Mouse (Mus musculus) embryonic facial prominence, embryonic 10.5 days (tissue): Measurements from ENCODE around the gene Dpagt1. TPM values are rescaled to one million over a fixed set of nuclear protein-coding genes. Genes with fewer than 3 reads are reported as not detected.
"Not testable (repeated sequence)": the region's sequence is repeated elsewhere in the genome, so short reads cannot be mapped to it uniquely, and the experiment has no call there.

Experiments
- DNase-seq: peaks from one replicate; pipeline ENCODE4 v3.0.0-alpha.2; 2017; ENCODE audit warnings: low spot score
- H3K27ac ChIP-seq: fragments of 300-500 bp; sonication (generic); replicated peaks from 2 replicates; pipeline ENCODE4 v1.5.1; 2016; ENCODE audit warnings: mild to moderate bottlenecking
- H3K27me3 ChIP-seq: fragments of 300-500 bp; sonication (generic); replicated peaks from 2 replicates; pipeline ENCODE4 v1.6.1; 2016; ENCODE audit warnings: low read depth, mild to moderate bottlenecking; ENCODE audit not compliant: poor library complexity, severe bottlenecking
- H3K36me3 ChIP-seq: fragments of 300-500 bp; sonication (generic); replicated peaks from 2 replicates; pipeline ENCODE4 v1.6.1; 2016; ENCODE audit warnings: mild to moderate bottlenecking, moderate library complexity
- H3K4me1 ChIP-seq: fragments of 300-500 bp; sonication (generic); 2 replicates; pipeline ENCODE4 v1.6.1; 2016
- H3K4me3 ChIP-seq: fragments of 300-500 bp; sonication (generic); 2 replicates; pipeline ENCODE4 v1.5.1; 2016; ENCODE audit warnings: mild to moderate bottlenecking, moderate library complexity
- H3K9me3 ChIP-seq: fragments of 300-500 bp; sonication (generic); 2 replicates; pipeline ENCODE4 v1.6.1; 2016; ENCODE audit warnings: mild to moderate bottlenecking
- WGBS: fragments of 180-500 bp; shearing (Covaris S2); methylation state at CpG from one replicate; pipeline ENCODE4 v1.1.7; 2016; 5-methylcytosine and 5-hydroxymethylcytosine counted together
- polyA plus RNA-seq: library from polyadenylated mRNA; unstranded; fragments of >200 nt; fragmentation: Nextera tagmentation; extraction: Ambion mirVana; gene quantifications from 2 replicates; pipeline ENCODE4 v1.2.1, GENCODE M21; 2016

The Dpagt1 gene
- polyA plus RNA-seq, 1 experiment from 2014 or later, result 53.9 TPM

DNA sequence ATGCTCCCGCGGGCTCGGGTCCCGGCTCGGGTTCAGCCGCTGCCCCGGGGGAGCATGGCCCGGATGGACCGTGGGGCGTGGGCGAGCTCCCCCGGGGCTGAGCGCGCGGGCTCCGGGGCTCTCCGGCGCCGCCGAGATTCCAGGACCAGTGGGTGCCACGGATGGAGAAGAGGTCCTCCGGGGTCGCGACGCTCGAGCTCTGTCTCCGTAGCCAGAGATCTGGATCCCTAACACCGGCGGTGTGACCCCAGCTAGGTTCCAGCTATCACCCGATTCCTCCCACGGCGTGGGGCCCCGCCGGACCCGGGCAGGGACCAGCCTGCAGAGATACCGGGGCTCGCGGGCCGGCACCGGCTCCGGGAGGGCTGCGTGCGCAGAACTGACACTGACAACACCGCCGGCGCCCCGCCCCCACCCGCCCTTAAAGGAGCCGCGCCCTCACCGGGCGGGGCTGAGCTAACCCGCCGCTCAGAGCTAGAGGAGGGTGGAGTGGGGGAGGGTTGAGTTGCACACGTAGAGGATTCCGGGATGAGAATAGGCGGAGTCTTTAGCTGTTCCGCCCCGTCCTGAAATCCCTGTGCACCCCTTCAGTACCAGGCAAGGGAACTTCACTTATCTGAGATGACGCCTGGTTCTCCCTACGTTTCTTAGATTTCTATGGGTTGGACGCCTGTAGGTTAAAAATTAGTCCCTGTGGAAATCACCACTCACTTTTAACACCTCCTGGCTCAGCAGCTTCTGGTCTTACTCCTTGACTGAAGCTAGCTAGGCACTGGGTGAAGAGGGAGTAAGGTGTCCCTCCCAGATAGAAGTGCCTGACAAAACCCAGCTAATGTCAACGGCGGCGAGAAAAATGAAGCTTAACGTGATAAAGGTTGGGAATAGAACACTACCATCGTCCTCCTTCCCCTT lies 5.7 kb upstream of the Dpagt1 start, which contains the start of gene C2cd2l:
Gene C2cd2l, minus strand, starts transcription at position 399 of the 912 bp plus-strand sequence.
- peak; percentile 95 for DNase-seq
- under 1% methylated on average over 67 of the region's 67 CpGs for WGBS
- H3K9me3 ChIP-seq, result no peaks in the 10 kb centered on the region
- H3K4me3 ChIP-seq, result peak within 1 kb of the TSS; percentile 86
- H3K4me1 ChIP-seq, result peaks cover 33% of the 10 kb centered on the region
- peak within 1 kb of the TSS; percentile 77 for H3K27ac ChIP-seq
- peaks cover 10% of the 10 kb centered on the region for H3K27me3 ChIP-seq
- H3K36me3 ChIP-seq, result peaks cover 20% of the 10 kb centered on the region

DNA sequence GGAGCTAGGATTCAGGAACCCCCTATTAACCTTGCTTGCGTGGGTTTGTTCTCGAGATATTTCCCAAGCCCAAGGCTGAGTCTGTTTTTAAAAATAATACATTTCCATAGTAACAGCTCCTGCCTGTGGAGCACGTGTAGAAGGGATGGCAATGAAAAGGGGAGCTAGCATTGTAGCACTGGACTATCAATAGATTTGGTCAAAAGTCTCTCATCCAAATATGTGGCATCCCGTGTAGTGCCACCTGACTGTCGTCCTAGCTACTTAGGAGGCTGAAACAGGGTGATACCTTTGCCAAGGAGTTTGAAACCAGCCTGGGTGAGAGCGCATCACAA lies 5.1 kb upstream of the Dpagt1 start:
- H3K4me3 ChIP-seq, result peak overlapping the region; percentile 86
- no peaks in the 10 kb centered on the region for H3K9me3 ChIP-seq
- peaks cover 36% of the 10 kb centered on the region for H3K4me1 ChIP-seq
- H3K27ac ChIP-seq, result peak overlapping the region; percentile 77
- peaks cover 14% of the 10 kb centered on the region for H3K36me3 ChIP-seq
- no peak for DNase-seq
- peaks cover 10% of the 10 kb centered on the region for H3K27me3 ChIP-seq
- 27% methylated on average over 6 of the region's 6 CpGs for WGBS

DNA sequence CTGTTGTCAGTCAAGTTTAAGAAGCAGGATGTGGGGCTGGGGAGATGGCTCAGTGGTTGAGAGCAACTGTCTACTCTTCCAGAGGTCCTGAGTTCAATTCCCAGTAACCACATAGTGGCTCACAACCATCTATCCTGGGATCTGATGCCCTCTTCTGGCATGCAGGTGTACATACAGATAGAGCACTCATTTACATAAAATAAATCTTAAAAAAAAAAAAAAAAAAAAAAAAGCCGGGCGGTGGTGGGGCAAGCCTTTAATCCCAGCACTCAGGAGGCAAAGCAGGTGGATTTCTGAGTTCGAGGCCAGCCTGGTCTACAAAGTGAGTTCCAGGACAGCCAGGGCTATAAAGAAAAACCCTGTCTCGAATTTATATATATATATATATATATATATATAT lies 2.2 kb upstream of the Dpagt1 start:
- 92% methylated on average over 4 of the region's 4 CpGs for WGBS
- DNase-seq, result not testable (repeated sequence)

DNA sequence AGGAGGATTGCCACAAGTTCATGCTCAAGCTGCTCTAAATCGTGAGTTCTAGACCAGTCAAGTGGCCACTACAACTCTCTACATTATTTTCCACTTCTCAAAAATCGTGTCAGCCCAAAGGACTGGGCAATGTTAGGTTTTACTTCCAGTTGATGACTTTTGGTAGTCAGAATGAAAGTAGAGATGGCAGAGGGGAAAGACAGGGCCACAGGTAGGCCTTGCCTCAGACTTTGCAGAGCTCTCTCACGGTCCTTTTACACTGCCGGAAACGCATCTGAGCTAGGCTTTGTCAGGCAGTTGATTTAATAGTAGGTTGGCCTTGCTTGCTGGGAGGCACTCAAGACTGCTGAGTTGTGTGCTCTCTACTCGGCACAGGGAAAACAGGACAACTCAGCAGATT lies 1.7 kb upstream of the Dpagt1 start:
- Histone ChIP-seq H3K4me1 (peaks cover 36% of the 10 kb centered on the region), H3K36me3 (peaks cover 12% of the 10 kb centered on the region), H3K9me3 (no peaks in the 10 kb centered on the region), H3K27me3 (peaks cover under 1% of the 10 kb centered on the region; the same call in 1 of the 2 replicates), H3K4me3 (no peak overlapping the region), H3K27ac (no peak overlapping the region)
- no peak for DNase-seq
- 82% methylated on average over 6 of the region's 6 CpGs for WGBS

More for the DNA sequence above, 2.2 kb upstream of the Dpagt1 start:
- H3K27ac ChIP-seq, H3K27me3 ChIP-seq, H3K36me3 ChIP-seq, H3K9me3 ChIP-seq, H3K4me3 ChIP-seq: not testable (repeated sequence)
- peaks cover 41% of the 10 kb centered on the region for H3K4me1 ChIP-seq

DNA sequence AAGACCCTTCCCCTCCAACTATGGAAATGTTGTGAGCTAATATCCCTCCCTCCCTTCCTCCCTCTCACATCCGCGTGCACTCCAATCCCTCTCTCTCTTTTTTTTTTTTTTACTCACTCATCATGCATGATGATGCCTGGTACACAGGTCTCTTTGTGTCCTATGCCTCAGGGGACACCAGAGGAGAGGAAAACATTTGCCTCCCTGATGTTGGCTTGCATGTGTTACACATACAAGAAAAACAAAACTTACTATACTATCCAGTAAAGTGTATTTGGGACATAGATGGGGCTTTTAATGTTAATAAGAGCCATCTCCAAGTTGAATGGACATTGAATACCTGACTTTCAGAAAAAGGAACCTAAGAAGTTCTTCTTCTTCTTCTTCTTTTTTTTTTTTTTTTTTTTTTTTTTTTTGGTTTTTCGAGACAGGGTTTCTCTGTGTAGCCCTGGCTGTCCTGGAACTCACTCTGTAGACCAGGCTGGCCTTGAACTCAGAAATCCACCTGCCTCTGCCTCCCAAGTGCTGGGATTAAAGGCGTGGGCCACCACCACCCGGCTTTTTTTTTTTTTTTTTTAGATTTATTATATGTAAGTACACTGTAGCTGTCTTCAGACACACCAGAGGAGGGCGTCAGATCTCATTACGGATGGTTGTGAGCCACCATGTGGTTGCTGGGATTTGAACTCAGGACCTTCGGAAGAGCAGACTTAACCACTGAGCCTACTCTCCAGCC lies 619 bp upstream of the Dpagt1 start:
- not testable (repeated sequence) for H3K9me3 ChIP-seq, H3K27me3 ChIP-seq, DNase-seq
- 71% methylated on average over 7 of the region's 8 CpGs for WGBS
- Histone ChIP-seq H3K27ac (peak overlapping the region; percentile 98; the same call in 1 of the 2 replicates), H3K36me3 (peaks cover 22% of the 10 kb centered on the region), H3K4me1 (peaks cover 29% of the 10 kb centered on the region), H3K4me3 (peak overlapping the region; percentile 91)

DNA sequence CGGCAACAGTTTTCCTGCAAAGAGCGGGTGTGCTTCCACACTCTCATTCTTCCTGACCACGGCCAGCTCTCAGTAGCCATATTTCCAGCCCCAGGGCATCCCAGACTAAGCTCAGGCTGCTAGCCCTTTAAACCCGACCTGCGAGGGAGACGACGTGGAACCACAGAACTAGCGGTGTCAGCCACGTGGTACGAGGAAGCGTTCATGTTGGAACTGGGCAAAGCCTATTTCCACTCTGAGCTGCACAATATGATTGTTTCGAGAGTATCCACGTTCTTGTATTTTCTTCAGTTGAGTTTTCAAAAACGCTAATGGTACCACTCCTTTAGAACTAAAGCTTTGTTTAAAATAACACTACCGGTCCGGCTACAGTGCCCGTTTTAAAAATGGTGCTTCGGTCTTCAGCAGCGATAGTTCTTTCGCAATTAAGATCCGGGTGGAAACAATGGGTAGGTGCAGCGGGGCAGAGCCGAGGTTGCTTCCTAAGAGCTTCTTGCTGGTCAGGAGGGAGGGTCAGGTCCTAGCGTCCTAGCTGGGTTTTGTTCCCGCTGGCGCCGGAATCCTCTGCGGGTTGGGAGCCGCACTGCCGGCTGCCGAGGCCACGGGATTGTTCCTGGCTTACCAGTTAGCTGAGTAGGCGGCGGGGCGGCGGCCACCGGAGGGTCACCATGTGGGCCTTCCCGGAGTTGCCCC lies 698 bp downstream of the Dpagt1 start:
- H3K27me3 ChIP-seq, result no peaks in the 10 kb centered on the region
- H3K4me1 ChIP-seq, result peaks cover 21% of the 10 kb centered on the region
- WGBS, result under 1% methylated on average over 38 of the region's 38 CpGs
- H3K9me3 ChIP-seq, result no peaks in the 10 kb centered on the region
- DNase-seq, result peak; percentile 87
- peak overlapping the region; percentile 91 for H3K4me3 ChIP-seq
- H3K27ac ChIP-seq, result peak overlapping the region; percentile 98
- peaks cover 35% of the 10 kb centered on the region for H3K36me3 ChIP-seq

DNA sequence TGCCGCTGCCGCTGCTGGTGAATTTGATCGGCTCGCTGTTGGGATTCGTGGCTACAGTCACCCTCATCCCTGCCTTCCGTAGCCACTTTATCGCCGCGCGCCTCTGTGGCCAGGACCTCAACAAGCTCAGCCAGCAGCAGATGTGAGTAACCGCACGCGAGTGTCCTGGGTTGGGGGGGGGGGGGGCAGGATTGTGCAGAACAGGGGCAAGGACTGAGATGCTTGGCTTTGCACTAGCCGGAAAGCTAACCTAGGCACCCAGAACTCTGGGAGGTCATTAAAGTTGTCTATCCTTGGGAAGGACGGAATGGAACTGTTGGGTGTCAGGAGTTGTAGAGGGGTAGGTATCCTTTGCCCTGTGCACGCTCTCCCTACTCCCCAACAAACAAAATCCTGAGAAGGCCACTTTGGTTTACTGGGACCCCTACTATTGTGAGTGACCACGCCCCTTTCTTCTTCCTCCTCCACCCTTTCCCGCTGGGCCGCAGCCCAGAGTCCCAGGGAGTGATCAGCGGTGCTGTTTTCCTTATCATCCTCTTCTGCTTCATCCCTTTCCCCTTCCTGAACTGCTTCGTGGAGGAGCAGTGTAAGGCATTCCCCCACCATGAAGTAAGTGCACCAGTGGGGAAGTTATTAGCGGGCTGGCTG lies 1.4 kb downstream of the Dpagt1 start:
- no peaks in the 10 kb centered on the region for H3K9me3 ChIP-seq
- under 1% methylated on average over 22 of the region's 22 CpGs for WGBS
- peaks cover 42% of the 10 kb centered on the region for H3K36me3 ChIP-seq
- peak; percentile 63 for DNase-seq
- H3K27ac ChIP-seq, result peak overlapping the region; percentile 98
- H3K27me3 ChIP-seq, result no peaks in the 10 kb centered on the region
- H3K4me3 ChIP-seq, result peak overlapping the region; percentile 91
- peaks cover 21% of the 10 kb centered on the region for H3K4me1 ChIP-seq

DNA sequence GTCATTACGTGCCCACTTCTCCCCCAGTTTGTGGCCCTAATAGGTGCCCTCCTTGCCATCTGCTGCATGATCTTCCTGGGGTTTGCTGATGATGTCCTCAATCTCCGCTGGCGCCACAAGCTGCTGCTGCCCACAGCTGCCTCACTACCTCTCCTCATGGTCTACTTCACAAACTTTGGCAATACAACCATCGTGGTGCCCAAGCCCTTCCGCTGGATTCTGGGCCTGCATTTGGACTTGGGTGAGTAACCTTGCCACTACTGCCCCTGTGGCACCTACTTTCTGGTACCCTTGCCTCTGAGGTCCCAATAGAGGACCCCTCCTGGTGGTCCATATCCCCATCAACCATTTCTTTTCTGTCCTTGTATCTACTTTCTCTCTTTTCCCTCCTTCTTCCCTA lies 2.1 kb downstream of the Dpagt1 start:
- Histone ChIP-seq H3K4me1 (peaks cover 21% of the 10 kb centered on the region), H3K36me3 (peaks cover 49% of the 10 kb centered on the region), H3K9me3 (no peaks in the 10 kb centered on the region), H3K27ac (no peak overlapping the region), H3K27me3 (no peaks in the 10 kb centered on the region), H3K4me3 (peak overlapping the region; percentile 91)
- 85% methylated on average over 5 of the region's 5 CpGs for WGBS
- DNase-seq, result no peak

DNA sequence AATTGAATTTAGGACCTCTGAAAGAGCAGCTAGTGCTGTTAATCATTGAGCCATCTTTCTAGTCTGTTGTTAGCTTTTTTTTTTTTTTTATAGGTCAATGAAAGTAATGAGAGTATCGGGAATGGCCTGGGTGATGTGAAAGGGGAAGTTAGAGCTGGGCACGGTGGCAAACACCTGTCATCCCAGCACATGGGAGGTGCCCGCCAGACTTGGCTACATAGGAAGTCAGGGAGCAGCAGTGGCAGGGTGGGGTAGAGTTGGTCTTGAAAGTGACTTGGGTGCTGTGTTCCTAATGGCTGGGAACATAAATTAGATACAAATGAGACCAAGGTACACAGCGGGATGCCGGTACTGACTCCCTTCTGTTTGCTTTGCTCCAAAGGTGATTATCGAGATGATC lies 4.9 kb downstream of the Dpagt1 start:
- Histone ChIP-seq H3K4me1 (peaks cover 19% of the 10 kb centered on the region), H3K27me3 (no peaks in the 10 kb centered on the region), H3K9me3 (peaks cover 6% of the 10 kb centered on the region), H3K4me3 (no peak overlapping the region), H3K36me3 (peaks cover 62% of the 10 kb centered on the region), H3K27ac (no peak overlapping the region)
- WGBS, result 96% methylated on average over 6 of the region's 6 CpGs
- DNase-seq, result no peak

DNA sequence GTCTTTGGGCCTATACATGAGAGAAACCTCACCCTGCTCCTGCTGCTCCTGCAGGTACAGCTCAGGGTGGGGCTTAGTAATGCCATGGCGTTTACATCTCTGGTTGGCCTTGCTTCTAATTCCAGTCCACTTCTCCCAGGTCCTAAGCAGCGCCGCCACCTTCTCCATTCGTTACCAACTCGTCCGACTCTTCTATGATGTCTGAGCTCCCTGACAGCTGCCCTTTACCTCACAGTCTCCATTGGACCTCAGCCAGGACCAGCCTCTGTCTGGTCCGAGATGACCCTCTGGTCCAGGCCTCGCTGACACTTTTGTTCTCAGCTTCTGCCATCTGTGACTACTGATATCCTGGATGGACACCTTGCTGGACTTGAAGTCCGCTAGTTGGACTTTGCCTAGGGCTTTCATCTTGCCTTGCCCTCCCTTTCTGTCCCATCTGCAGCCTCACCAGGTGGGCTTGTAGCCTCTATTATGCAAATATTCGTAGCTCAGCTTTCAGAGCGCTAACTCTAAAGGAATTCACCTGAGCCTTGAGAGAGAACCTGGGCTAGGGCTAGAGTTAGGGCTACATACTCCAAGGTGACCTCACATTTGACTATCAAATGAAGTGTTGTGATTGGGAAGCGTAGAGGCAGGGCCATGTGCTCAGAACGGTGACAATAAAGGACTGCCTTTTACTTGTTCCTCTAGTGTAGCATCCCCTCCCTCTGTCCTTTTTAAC lies 7.3 kb downstream of the Dpagt1 start:
- H3K27me3 ChIP-seq, result no peaks in the 10 kb centered on the region
- H3K36me3 ChIP-seq, result peaks cover 81% of the 10 kb centered on the region
- 95% methylated on average over 13 of the region's 13 CpGs for WGBS
- peak overlapping the region; percentile 99; the same call in 1 of the 2 replicates for H3K4me3 ChIP-seq
- peaks cover 6% of the 10 kb centered on the region for H3K9me3 ChIP-seq
- DNase-seq, result no peak
- H3K4me1 ChIP-seq, result peaks cover 19% of the 10 kb centered on the region
- H3K27ac ChIP-seq, result peak overlapping the region; percentile 98

DNA sequence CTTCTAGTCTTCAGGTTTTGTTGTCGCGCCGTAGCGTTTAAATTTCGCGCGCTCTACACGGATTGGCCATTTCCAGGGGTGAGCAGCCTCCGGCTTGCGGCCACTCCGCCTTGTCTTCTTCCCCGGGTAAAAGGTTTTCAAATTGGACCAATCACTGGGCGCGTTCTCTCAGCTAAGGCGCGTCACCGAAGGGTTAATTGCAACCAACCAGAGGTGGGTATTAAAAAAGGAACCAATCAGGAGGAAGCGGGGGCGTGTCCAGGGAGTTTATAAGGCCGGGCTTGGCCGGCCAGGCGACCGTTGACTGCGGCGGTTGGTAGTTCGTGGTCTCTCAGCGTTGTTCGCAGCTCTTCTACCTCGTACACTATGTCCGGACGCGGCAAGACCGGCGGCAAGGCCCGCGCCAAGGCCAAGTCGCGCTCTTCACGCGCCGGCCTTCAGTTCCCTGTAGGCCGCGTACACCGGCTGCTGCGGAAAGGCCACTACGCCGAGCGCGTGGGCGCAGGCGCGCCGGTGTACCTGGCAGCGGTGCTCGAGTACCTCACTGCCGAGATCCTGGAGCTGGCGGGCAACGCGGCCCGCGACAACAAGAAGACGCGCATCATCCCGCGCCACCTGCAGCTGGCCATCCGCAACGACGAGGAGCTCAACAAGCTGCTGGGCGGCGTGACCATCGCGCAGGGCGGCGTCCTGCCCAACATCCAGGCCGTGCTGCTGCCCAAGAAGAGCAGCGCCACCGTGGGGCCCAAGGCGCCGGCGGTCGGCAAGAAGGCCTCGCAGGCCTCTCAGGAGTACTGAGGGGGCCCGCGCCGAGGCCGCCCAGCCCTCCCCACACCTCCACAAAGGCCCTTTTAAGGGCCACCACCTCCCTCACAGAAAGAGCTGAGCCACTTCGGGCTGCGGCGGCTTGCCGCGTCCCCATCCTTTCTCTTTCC lies 8.8 kb downstream of the Dpagt1 start, which contains the start of gene H2afx:
Gene H2afx, plus strand, starts transcription at position 299 of the 935 bp plus-strand sequence.
- Histone ChIP-seq H3K36me3 (peaks cover 81% of the 10 kb centered on the region), H3K4me1 (peaks cover 16% of the 10 kb centered on the region), H3K27ac (peak within 1 kb of the TSS; percentile 98), H3K27me3 (no peaks in the 10 kb centered on the region), H3K4me3 (peak within 1 kb of the TSS; percentile 99), H3K9me3 (peaks cover 6% of the 10 kb centered on the region)
- WGBS, result under 1% methylated on average over 91 of the region's 91 CpGs
- DNase-seq, result peak; percentile 98
